Mouse (Mus musculus): ENCODE data around the gene Sfmbt1. TPM values are rescaled to one million over a fixed set of nuclear protein-coding genes. Genes with fewer than 3 reads are reported as not detected.

Sfmbt1 gene
- total RNA-seq, 2 experiments from 2014 or later = 28.9 to 30.1 TPM

GRCm38 (mm10) chr14:30824456-30824995 is 109.9 kb downstream of the Sfmbt1 start:
- DNase-seq (ENCODE audit: extremely low spot score in 1 of 2, low spot score in 1 of 2) = no peak

GRCm38 (mm10) chr14:30825021-30825475 is 110.4 kb downstream of the Sfmbt1 start:
- DNase-seq (ENCODE audit: extremely low spot score in 1 of 2, low spot score in 1 of 2) = no peak

- peak; percentile 70 to 78 for DNase-seq (ENCODE audit: extremely low spot score in 1 of 2, low spot score in 1 of 2)
These were observed 111.0 kb downstream of the Sfmbt1 start, which contains the start of gene Tmem110 for GRCm38 (mm10) chr14:30825476-30826131. Tmem110 (plus strand) TSS chr14:30825590.

- no peak for DNase-seq (ENCODE audit: extremely low spot score in 1 of 2, low spot score in 1 of 2)
These were observed 111.8 kb downstream of the Sfmbt1 start for GRCm38 (mm10) chr14:30826174-30827140.

GRCm38 (mm10) chr14:30827480-30827879 is 112.8 kb downstream of the Sfmbt1 start:
- DNase-seq (ENCODE audit: extremely low spot score in 1 of 2, low spot score in 1 of 2) = no peak

- DNase-seq (ENCODE audit: extremely low spot score in 1 of 2, low spot score in 1 of 2) = no peak
These were observed 113.4 kb downstream of the Sfmbt1 start for GRCm38 (mm10) chr14:30828077-30828476.

- no peak for DNase-seq (ENCODE audit: extremely low spot score in 1 of 2, low spot score in 1 of 2)
These were observed 114.2 kb downstream of the Sfmbt1 start for GRCm38 (mm10) chr14:30828635-30829460.

GRCm38 (mm10) chr14:30837416-30837996 is 122.9 kb downstream of the Sfmbt1 start:
- DNase-seq (ENCODE audit: extremely low spot score in 1 of 2, low spot score in 1 of 2) = no peak

GRCm38 (mm10) chr14:30843701-30844100 is 129.1 kb downstream of the Sfmbt1 start:
- DNase-seq (ENCODE audit: extremely low spot score in 1 of 2, low spot score in 1 of 2) = no peak

- no peak for DNase-seq (ENCODE audit: extremely low spot score in 1 of 2, low spot score in 1 of 2)
These were observed 135.9 kb downstream of the Sfmbt1 start for GRCm38 (mm10) chr14:30850504-30850903.

- no peak for DNase-seq (ENCODE audit: extremely low spot score in 1 of 2, low spot score in 1 of 2)
These were observed 137.7 kb downstream of the Sfmbt1 start for GRCm38 (mm10) chr14:30852325-30852724.

- DNase-seq (ENCODE audit: extremely low spot score in 1 of 2, low spot score in 1 of 2) = no peak
These were observed 140.7 kb downstream of the Sfmbt1 start for GRCm38 (mm10) chr14:30855316-30855715.

GRCm38 (mm10) chr14:30856885-30857507 is 142.3 kb downstream of the Sfmbt1 start:
- DNase-seq (ENCODE audit: extremely low spot score in 1 of 2, low spot score in 1 of 2) = no peak

- no peak for DNase-seq (ENCODE audit: extremely low spot score in 1 of 2, low spot score in 1 of 2)
These were observed 143.3 kb downstream of the Sfmbt1 start for GRCm38 (mm10) chr14:30857990-30858389.

- DNase-seq (ENCODE audit: extremely low spot score in 1 of 2, low spot score in 1 of 2) = no peak
These were observed 146.9 kb downstream of the Sfmbt1 start for GRCm38 (mm10) chr14:30861421-30862125.

GRCm38 (mm10) chr14:30862368-30862767 is 147.7 kb downstream of the Sfmbt1 start:
- no peak for DNase-seq (ENCODE audit: extremely low spot score in 1 of 2, low spot score in 1 of 2)

- no peak for DNase-seq (ENCODE audit: extremely low spot score in 1 of 2, low spot score in 1 of 2)
These were observed 150.7 kb downstream of the Sfmbt1 start for GRCm38 (mm10) chr14:30865311-30865710.

GRCm38 (mm10) chr14:30867042-30867441 is 152.4 kb downstream of the Sfmbt1 start:
- DNase-seq (ENCODE audit: extremely low spot score in 1 of 2, low spot score in 1 of 2) = peak; percentile 50 to 81

GRCm38 (mm10) chr14:30868826-30869225 is 154.2 kb downstream of the Sfmbt1 start:
- no peak for DNase-seq (ENCODE audit: extremely low spot score in 1 of 2, low spot score in 1 of 2)

Measured in layer of hippocampus, postnatal 25 days (tissue).